Mouse (Mus musculus) midbrain, embryonic 12.5 days (tissue): ENCODE data around the gene Map3k9. TPM values are rescaled to one million over a fixed set of nuclear protein-coding genes. Genes with fewer than 3 reads are reported as not detected.

Source experiments
- ATAC-seq: fragments of 200-750 bp; cut with Nextera tagmentation; 2 replicates; pipeline ENCODE4 v1.8.0; 2017; ENCODE audit warnings: low read depth, moderate TSS enrichment, moderate library complexity; ENCODE audit not compliant: low FRiP score
- H3K27ac ChIP-seq: fragments of 300-500 bp; sonication (generic); replicated peaks from 2 replicates; pipeline ENCODE4 v1.5.1; 2016; ENCODE audit warnings: mild to moderate bottlenecking
- H3K27me3 ChIP-seq: fragments of 300-500 bp; sonication (generic); 2 replicates; pipeline ENCODE4 v1.6.1; 2016; ENCODE audit warnings: mild to moderate bottlenecking
- H3K36me3 ChIP-seq: fragments of 300-500 bp; sonication (generic); 2 replicates; pipeline ENCODE4 v1.6.1; 2016
- H3K4me1 ChIP-seq: fragments of 300-500 bp; sonication (generic); 2 replicates; pipeline ENCODE4 v1.6.1; 2016
- H3K4me2 ChIP-seq: fragments of 300-500 bp; sonication (generic); replicated peaks from 2 replicates; pipeline ENCODE4 v1.6.1; 2016; ENCODE audit warnings: mild to moderate bottlenecking, moderate library complexity
- H3K4me3 ChIP-seq: fragments of 300-500 bp; sonication (generic); 2 replicates; pipeline ENCODE4 v1.5.1; 2016; ENCODE audit warnings: mild to moderate bottlenecking
- H3K9ac ChIP-seq: fragments of 300-500 bp; sonication (generic); replicated peaks from 2 replicates; pipeline ENCODE4 v1.6.1; 2016; ENCODE audit warnings: mild to moderate bottlenecking, moderate library complexity
- H3K9me3 ChIP-seq: fragments of 300-500 bp; sonication (generic); 2 replicates; pipeline ENCODE4 v1.6.1; 2016; ENCODE audit warnings: mild to moderate bottlenecking
- WGBS: fragments of 180-500 bp; shearing (Covaris S2); methylation state at CpG from one replicate; pipeline ENCODE4 v1.1.7; 2016; 5-methylcytosine and 5-hydroxymethylcytosine counted together
- polyA plus RNA-seq: library from polyadenylated mRNA; unstranded; fragments of >200 nt; fragmentation: Nextera tagmentation; extraction: Ambion mirVana; gene quantifications from 2 replicates; pipeline ENCODE4 v1.2.1, GENCODE M21; 2016

The Map3k9 gene
- polyA plus RNA-seq, 1 experiment from 2014 or later: 5.6 TPM

- no peak for ATAC-seq
- H3K4me2 ChIP-seq: peak overlapping the region; percentile 57
- H3K9ac ChIP-seq: 0 out of 2 replicates have a peak overlapping the region, but pooled peaks have one; percentile 15
- no peaks in the 10 kb centered on the region for H3K36me3 ChIP-seq
- no peaks in the 10 kb centered on the region for H3K9me3 ChIP-seq
- peak overlapping the region; percentile 29 for H3K4me3 ChIP-seq
- peaks cover 33% of the 10 kb centered on the region for H3K27me3 ChIP-seq
- H3K4me1 ChIP-seq: peaks cover 20% of the 10 kb centered on the region
- 3% methylated on average over 7 of the region's 7 CpGs for WGBS
- H3K27ac ChIP-seq: 0 out of 2 replicates have a peak overlapping the region, but pooled peaks have one; percentile 15
Observed at GRCm38 (mm10) chr12:81807529-81807837, 26.5 kb upstream of the Map3k9 start.

- Histone ChIP-seq H3K27ac (0 out of 2 replicates have a peak overlapping the region, but pooled peaks have one; percentile 15), H3K4me3 (peak overlapping the region; percentile 29), H3K9ac (0 out of 2 replicates have a peak overlapping the region, but pooled peaks have one; percentile 15), H3K27me3 (peaks cover 33% of the 10 kb centered on the region), H3K4me2 (peak overlapping the region; percentile 57), H3K4me1 (peaks cover 20% of the 10 kb centered on the region), H3K36me3 (no peaks in the 10 kb centered on the region), H3K9me3 (no peaks in the 10 kb centered on the region)
- WGBS: 32% methylated on average over 17 of the region's 17 CpGs
- no peak for ATAC-seq
Observed at GRCm38 (mm10) chr12:81806759-81807528, 26.0 kb upstream of the Map3k9 start.

- peaks cover 32% of the 10 kb centered on the region for H3K27me3 ChIP-seq
- ATAC-seq: no peak
- WGBS: 84% methylated on average over 5 of the region's 5 CpGs
- H3K4me2 ChIP-seq: no peak overlapping the region
- no peak overlapping the region for H3K9ac ChIP-seq
- no peak overlapping the region for H3K27ac ChIP-seq
- no peak overlapping the region for H3K4me3 ChIP-seq
- H3K4me1 ChIP-seq: peaks cover 20% of the 10 kb centered on the region
- no peaks in the 10 kb centered on the region for H3K9me3 ChIP-seq
- H3K36me3 ChIP-seq: no peaks in the 10 kb centered on the region
Observed at GRCm38 (mm10) chr12:81806114-81806513, 25.1 kb upstream of the Map3k9 start.

DNA sequence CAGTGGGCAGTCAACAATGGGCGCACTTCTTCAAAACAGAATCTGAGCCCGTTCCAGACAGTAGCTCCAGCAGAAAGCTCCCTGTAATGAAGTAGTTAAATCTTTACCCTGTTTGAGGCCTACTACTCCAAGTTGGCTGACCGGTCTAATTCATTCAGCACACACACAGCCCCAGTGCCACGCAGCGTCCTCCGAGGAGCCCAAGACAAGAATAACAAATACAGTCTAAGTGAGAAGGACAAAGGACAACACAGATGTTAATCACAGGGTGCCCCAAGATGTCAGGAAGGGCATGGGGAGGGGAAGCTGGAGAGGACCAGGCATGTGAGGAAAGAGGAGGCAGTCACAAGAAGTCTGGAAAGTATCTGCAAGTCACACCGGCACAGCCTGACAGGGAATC, 22.8 kb upstream of the Map3k9 start:
- 40% methylated on average over 7 of the region's 7 CpGs for WGBS
- Histone ChIP-seq H3K27me3 (peaks cover 21% of the 10 kb centered on the region), H3K4me2 (no peak overlapping the region), H3K27ac (no peak overlapping the region), H3K4me1 (peaks cover 15% of the 10 kb centered on the region), H3K4me3 (no peak overlapping the region), H3K36me3 (no peaks in the 10 kb centered on the region), H3K9me3 (no peaks in the 10 kb centered on the region), H3K9ac (no peak overlapping the region)
- ATAC-seq: no peak

DNA sequence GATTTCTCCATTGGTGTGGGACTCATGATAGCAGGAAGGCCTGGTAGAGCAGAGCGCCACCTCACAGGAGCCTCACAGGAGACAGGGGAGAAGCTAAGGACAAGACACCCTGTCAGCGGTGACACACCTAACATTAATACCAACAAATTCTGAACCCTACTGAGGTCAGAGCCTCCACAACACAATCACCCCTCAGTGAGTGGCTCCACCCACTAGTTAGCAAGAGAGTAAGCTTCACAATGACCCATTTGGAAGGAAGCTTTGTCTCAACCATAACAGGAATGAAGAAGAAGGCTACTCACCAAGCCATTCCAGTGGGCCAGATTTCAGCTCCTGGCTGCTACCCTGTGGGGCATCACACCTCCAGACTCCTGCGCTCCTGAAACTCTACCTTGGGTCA, 22.0 kb upstream of the Map3k9 start:
- Histone ChIP-seq H3K4me2 (no peak overlapping the region), H3K4me1 (peaks cover 9% of the 10 kb centered on the region), H3K36me3 (no peaks in the 10 kb centered on the region), H3K9me3 (no peaks in the 10 kb centered on the region), H3K27me3 (peaks cover 21% of the 10 kb centered on the region), H3K4me3 (no peak overlapping the region), H3K9ac (no peak overlapping the region), H3K27ac (no peak overlapping the region)
- WGBS: 95% methylated on average over 3 of the region's 3 CpGs
- ATAC-seq: no peak

GRCm38 (mm10) chr12:81801134-81801533, 20.2 kb upstream of the Map3k9 start:
- Histone ChIP-seq H3K4me1 (no peaks in the 10 kb centered on the region), H3K4me2 (no peak overlapping the region), H3K36me3 (no peaks in the 10 kb centered on the region), H3K27me3 (peaks cover 8% of the 10 kb centered on the region), H3K27ac (no peak overlapping the region), H3K4me3 (no peak overlapping the region), H3K9me3 (no peaks in the 10 kb centered on the region), H3K9ac (no peak overlapping the region)
- ATAC-seq: no peak
- WGBS: 86% methylated on average over 9 of the region's 9 CpGs

DNA sequence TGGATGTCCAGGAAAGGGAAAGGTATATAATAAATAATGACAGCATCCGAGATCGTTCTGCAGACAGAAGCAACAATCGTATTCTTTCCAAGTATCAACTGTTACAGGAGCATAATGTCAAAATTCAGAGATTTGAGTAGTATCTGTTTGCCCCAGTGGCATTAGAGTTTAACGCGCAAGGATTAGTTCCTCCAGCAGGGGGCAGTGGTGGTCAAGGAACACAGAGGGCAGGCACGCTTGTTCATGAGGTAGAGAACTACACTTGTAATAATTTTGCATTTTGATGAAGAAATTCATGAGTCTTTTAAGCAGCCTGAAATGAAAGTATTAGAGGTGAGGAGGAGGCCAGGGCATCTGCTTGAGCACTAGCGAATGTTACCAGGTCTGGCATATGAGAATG, 15.6 kb upstream of the Map3k9 start:
- no peak overlapping the region for H3K27ac ChIP-seq
- no peaks in the 10 kb centered on the region; the same call in 1 of the 2 replicates for H3K27me3 ChIP-seq
- H3K36me3 ChIP-seq: no peaks in the 10 kb centered on the region
- H3K4me2 ChIP-seq: no peak overlapping the region
- H3K4me3 ChIP-seq: no peak overlapping the region
- H3K9ac ChIP-seq: no peak overlapping the region
- no peaks in the 10 kb centered on the region for H3K9me3 ChIP-seq
- no peaks in the 10 kb centered on the region for H3K4me1 ChIP-seq
- WGBS: 11% methylated on average over 7 of the region's 7 CpGs
- ATAC-seq: no peak

GRCm38 (mm10) chr12:81792511-81793218, 11.7 kb upstream of the Map3k9 start:
- no peak for ATAC-seq
- no peaks in the 10 kb centered on the region; the same call in 1 of the 2 replicates for H3K4me1 ChIP-seq
- H3K9ac ChIP-seq: no peak overlapping the region
- no peak overlapping the region for H3K4me3 ChIP-seq
- H3K27me3 ChIP-seq: no peaks in the 10 kb centered on the region; the same call in 1 of the 2 replicates
- no peak overlapping the region for H3K4me2 ChIP-seq
- 74% methylated on average over 6 of the region's 6 CpGs for WGBS
- no peaks in the 10 kb centered on the region for H3K36me3 ChIP-seq
- no peak overlapping the region for H3K27ac ChIP-seq
- no peaks in the 10 kb centered on the region for H3K9me3 ChIP-seq

DNA sequence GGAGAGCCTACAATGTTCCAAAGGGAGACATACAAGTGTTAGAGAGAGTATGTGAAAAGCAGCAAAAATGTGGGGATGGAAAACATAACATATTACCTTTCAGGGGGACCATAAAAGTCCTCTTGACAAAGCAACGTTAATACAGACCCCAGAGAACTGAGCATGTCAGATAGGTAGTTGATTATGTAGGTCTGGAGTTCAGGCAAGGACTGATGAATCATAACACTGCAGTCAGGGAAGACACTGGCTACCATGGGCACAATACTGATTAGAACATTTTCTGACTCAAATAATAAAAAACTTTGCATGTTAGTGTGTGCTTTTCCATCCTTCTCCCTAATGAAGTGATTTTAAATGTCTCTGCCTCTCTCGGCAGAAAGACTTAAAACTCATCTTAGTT, 8.5 kb upstream of the Map3k9 start:
- 65% methylated on average over 2 of the region's 2 CpGs for WGBS
- no peaks in the 10 kb centered on the region for H3K9me3 ChIP-seq

DNA sequence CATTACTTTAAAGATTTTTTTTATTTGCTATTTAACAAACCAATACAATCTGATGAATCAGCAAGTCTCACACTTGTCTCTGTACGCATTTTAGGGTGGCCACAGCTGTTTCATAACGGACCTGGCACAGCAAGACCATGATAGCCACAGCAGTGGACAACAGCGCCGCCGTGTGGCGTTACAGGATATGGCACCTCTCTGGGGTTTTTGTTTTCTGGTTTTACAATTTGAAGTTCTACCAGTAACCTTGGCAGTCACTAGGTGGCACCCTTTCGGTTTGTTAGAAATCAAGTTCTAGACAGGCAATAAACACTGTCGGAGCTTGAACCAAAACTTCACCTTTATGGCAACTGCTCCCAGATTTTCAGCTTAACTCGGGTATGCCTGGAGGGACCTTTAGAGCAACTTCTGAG, 7.7 kb upstream of the Map3k9 start:
- Histone ChIP-seq H3K36me3 (no peaks in the 10 kb centered on the region), H3K4me1 (no peaks in the 10 kb centered on the region; the same call in 1 of the 2 replicates), H3K4me3 (no peak overlapping the region), H3K9me3 (no peaks in the 10 kb centered on the region), H3K9ac (no peak overlapping the region), H3K27ac (no peak overlapping the region), H3K27me3 (no peaks in the 10 kb centered on the region; the same call in 1 of the 2 replicates), H3K4me2 (no peak overlapping the region)
- WGBS: 6% methylated on average over 9 of the region's 9 CpGs
- ATAC-seq: peak; percentile 49; the same call in 1 of the 2 replicates

More for the DNA sequence above, 8.5 kb upstream of the Map3k9 start:
- Histone ChIP-seq H3K27me3 (no peaks in the 10 kb centered on the region; the same call in none of the 2 replicates), H3K4me2 (no peak overlapping the region), H3K9ac (no peak overlapping the region), H3K36me3 (no peaks in the 10 kb centered on the region), H3K4me3 (no peak overlapping the region), H3K4me1 (no peaks in the 10 kb centered on the region; the same call in 1 of the 2 replicates), H3K27ac (no peak overlapping the region)
- no peak for ATAC-seq

- Histone ChIP-seq H3K9me3 (no peaks in the 10 kb centered on the region), H3K4me2 (no peak overlapping the region), H3K36me3 (no peaks in the 10 kb centered on the region), H3K27ac (no peak overlapping the region), H3K4me1 (peaks cover under 1% of the 10 kb centered on the region; the same call in 1 of the 2 replicates), H3K4me3 (no peak overlapping the region), H3K27me3 (peaks cover 14% of the 10 kb centered on the region), H3K9ac (no peak overlapping the region)
- 52% methylated on average over 12 of the region's 12 CpGs for WGBS
- no peak for ATAC-seq
Observed at GRCm38 (mm10) chr12:81787262-81787661, 6.3 kb upstream of the Map3k9 start.

DNA sequence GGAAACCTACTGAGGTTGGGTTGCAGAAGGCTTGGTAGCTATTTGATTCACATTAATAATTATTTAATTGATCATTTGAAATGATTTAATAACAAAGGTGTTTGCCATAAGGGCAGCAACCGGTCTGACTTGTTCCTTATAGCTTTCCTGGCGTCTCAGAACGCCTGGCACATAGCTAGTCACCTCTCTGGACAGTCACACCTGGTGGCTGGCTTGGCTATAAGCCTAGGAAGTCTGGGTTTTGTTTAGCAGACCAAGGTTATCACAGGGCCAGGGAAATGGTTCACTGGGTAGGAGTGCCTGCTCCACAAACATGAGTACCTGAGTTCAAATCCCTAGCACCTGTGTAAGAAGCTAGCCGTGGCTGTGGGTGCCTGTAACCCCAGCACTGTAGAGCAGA, 2.3 kb upstream of the Map3k9 start:
- WGBS: 78% methylated on average over 4 of the region's 4 CpGs
- H3K4me2 ChIP-seq: no peak overlapping the region
- H3K4me3 ChIP-seq: no peak overlapping the region
- H3K9ac ChIP-seq: no peak overlapping the region
- H3K4me1 ChIP-seq: peaks cover 23% of the 10 kb centered on the region
- H3K36me3 ChIP-seq: no peaks in the 10 kb centered on the region
- no peaks in the 10 kb centered on the region for H3K9me3 ChIP-seq
- ATAC-seq: no peak
- no peak overlapping the region for H3K27ac ChIP-seq
- peaks cover 39% of the 10 kb centered on the region for H3K27me3 ChIP-seq
